Mouse (Mus musculus) intestine, embryonic 15.5 days (tissue): ENCODE data around the gene Patl2. TPM values are rescaled to one million over a fixed set of nuclear protein-coding genes. Genes with fewer than 3 reads are reported as not detected.
A peak's percentile ranks its signal among the peaks of the same experiment; 100 is the strongest.

ENCODE experiments used
- ATAC-seq: fragments of 200-750 bp; cut with Nextera tagmentation; 2 replicates; pipeline ENCODE4 v1.8.0; 2017; ENCODE audit warnings: moderate TSS enrichment, moderate library complexity
- H3K27ac ChIP-seq: fragments of 300-500 bp; sonication (generic); 2 replicates; pipeline ENCODE4 v1.5.1; 2015; ENCODE audit warnings: mild to moderate bottlenecking, inconsistent platforms
- H3K27me3 ChIP-seq: fragments of 300-500 bp; sonication (generic); replicated peaks from 2 replicates; pipeline ENCODE4 v1.6.1; 2015; ENCODE audit warnings: inconsistent platforms
- H3K36me3 ChIP-seq: fragments of 300-500 bp; sonication (generic); 2 replicates; pipeline ENCODE4 v1.6.1; 2015; ENCODE audit warnings: inconsistent platforms
- H3K4me1 ChIP-seq: fragments of 300-500 bp; sonication (generic); replicated peaks from 2 replicates; pipeline ENCODE4 v1.6.1; 2015; ENCODE audit warnings: inconsistent platforms
- H3K4me2 ChIP-seq: fragments of 300-500 bp; sonication (generic); replicated peaks from 2 replicates; pipeline ENCODE4 v1.6.1; 2015; ENCODE audit warnings: mild to moderate bottlenecking, inconsistent platforms
- H3K4me3 ChIP-seq: fragments of 300-500 bp; sonication (generic); replicated peaks from 2 replicates; pipeline ENCODE4 v1.5.1; 2015; ENCODE audit warnings: inconsistent platforms
- H3K9ac ChIP-seq: fragments of 300-500 bp; sonication (generic); 2 replicates; pipeline ENCODE4 v1.6.1; 2015; ENCODE audit warnings: inconsistent platforms
- H3K9me3 ChIP-seq: fragments of 300-500 bp; sonication (generic); 2 replicates; pipeline ENCODE4 v1.6.1; 2016; ENCODE audit warnings: inconsistent platforms
- WGBS: fragments of 180-500 bp; shearing (Covaris S2); methylation state at CpG from one replicate; pipeline ENCODE4 v1.1.7; 2015; 5-methylcytosine and 5-hydroxymethylcytosine counted together
- polyA plus RNA-seq: library from polyadenylated mRNA; unstranded; fragments of >200 nt; fragmentation: Nextera tagmentation; extraction: Ambion mirVana; gene quantifications from 2 replicates; pipeline ENCODE4 v1.2.1, GENCODE M21; 2015

Patl2 gene
- polyA plus RNA-seq = not detected in 2 replicates

DNA sequence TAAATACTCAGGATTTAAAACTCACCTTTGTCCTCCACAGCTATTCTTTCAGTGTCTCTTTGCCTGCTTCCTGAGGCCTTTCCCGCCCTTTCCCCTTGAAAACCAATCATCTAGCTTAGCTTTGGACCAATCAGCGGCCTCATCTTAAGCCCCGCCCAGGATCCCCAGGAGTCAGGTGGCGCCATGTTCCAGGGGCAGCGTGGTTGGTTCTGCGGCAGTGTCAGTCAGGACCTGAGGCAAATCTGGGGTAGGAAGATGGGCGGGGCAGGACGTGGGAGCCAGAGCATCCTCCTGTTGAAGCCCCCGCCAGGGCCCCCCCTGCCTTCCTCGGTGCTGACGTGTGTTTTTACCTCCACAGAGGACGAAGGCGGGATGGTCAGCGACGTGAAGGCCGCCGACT, at the start of gene Patl2, which contains the start of gene Terb2:
Patl2 (minus strand) TSS at position 84 of the 400 bp plus-strand sequence.
Terb2 (plus strand) TSS at position 167 of the 400 bp plus-strand sequence.
- Histone ChIP-seq H3K4me3 (no peak within 1 kb of the TSS), H3K36me3 (no peaks in the 10 kb centered on the region), H3K4me1 (no peaks in the 10 kb centered on the region), H3K9me3 (no peaks in the 10 kb centered on the region), H3K4me2 (no peak within 1 kb of the TSS), H3K27ac (no peak within 1 kb of the TSS), H3K27me3 (no peaks in the 10 kb centered on the region), H3K9ac (no peak within 1 kb of the TSS)
- ATAC-seq = no peak
- WGBS = 85% methylated on average over 17 of the region's 17 CpGs

DNA sequence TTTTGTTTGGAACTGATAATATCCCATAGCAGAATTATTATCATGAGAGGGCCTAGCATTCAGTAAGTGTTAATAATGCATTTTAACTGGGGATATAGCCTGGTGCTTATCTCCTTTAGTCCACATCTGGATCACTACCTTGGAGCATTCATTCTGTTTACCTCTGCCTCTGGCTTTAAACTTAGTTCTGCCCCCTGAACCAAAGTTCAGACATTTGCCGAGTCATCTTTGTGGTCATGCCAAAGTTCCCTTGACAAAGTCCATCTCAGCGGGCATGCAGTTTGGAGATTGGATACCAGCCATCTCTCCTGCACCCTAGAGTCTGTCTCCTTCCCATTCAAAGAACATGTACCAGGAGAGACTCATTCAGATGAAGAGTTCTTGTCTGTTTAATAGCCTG, 49.4 kb upstream of the Patl2 start:
- Histone ChIP-seq H3K4me2 (peak overlapping the region; percentile 85), H3K4me1 (peaks cover 9% of the 10 kb centered on the region; the same call in 1 of the 2 replicates), H3K27ac (no peak overlapping the region), H3K9me3 (no peaks in the 10 kb centered on the region), H3K4me3 (peak overlapping the region; percentile 53), H3K36me3 (no peaks in the 10 kb centered on the region), H3K9ac (no peak overlapping the region), H3K27me3 (no peaks in the 10 kb centered on the region)
- WGBS = 68% methylated on average over 2 of the region's 2 CpGs
- no peak for ATAC-seq

DNA sequence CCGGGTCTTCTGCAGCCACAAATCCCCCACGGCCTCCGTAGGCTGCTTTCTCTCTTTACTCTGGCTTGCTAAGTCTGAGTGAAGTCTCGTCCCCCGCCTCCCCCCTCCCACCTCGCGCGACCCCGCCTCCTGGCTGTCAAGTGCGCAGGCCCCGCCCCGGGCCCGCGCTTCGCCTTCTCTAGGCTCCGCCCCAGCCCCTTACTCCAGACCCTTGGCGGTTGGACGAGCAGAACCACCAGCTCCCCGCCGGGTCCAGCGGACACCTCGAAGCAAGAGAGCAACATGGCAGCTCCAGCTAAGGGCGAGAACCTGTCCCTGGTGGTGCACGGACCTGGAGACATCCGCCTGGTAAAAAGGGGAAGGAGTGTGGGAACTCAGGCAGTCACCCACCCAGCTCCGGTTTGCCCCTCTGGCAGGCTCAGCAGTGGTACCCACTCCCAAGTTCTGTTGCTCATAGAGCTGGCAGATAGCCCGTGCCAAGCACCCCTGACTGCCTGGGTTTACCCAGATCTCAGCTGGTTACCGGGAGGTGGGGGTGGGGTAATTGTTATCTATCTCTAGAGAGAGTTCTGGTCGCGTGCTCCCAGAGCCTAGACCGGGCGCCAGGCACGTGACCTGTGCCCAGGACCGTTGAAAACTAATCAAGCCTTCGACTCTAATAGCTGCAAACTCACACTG, 48.8 kb upstream of the Patl2 start, which contains the start of gene Sord:
Sord (plus strand) TSS at position 139 of the 678 bp plus-strand sequence.
- Histone ChIP-seq H3K4me3 (peak within 1 kb of the TSS; percentile 53), H3K27ac (peak within 1 kb of the TSS; percentile 62), H3K9me3 (no peaks in the 10 kb centered on the region), H3K36me3 (no peaks in the 10 kb centered on the region), H3K4me1 (peaks cover 9% of the 10 kb centered on the region; the same call in 1 of the 2 replicates), H3K4me2 (peak within 1 kb of the TSS; percentile 85), H3K27me3 (no peaks in the 10 kb centered on the region), H3K9ac (peak within 1 kb of the TSS; percentile 57)
- peak; percentile 93 for ATAC-seq
- WGBS = 1% methylated on average over 35 of the region's 35 CpGs

DNA sequence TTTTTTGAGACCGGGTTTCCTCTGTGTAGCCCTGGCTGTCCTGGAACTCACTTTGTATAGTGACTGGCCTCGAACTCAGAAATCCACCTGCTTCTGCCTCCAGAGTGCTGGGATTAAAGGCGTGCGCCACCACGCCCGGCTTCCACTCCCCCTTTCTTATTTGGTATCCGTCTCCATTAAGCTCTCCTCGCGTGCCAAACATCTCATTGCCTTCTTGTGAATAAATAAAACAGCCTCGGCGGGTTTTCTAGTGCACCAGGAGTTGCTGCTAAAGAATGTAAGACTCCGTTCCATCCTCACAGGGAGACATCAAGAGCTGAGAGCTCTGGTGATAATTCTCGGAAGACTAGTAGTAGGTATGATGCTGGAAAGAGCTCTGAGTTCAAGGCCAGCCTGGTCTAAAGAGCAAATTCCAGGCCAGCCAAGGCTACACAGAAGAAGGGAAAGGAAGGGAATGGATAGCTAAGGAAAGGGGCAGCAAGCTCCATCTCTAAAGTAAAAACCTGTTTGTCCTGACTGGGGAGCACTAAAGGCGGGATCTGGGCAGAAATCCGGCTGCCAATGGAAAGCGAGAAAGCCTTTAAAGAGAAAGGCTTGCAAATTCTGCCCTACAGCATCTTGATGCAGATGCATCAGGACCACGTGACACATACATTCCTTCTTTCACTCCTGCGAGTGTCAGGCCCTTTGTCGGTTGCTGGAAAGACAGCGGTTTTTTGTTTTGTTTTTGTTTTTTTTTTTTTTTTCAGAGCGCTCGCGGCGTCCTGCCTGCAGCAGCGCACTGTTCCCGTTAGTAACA, 48.0 kb upstream of the Patl2 start:
- H3K27me3 ChIP-seq = no peaks in the 10 kb centered on the region
- peaks cover 9% of the 10 kb centered on the region; the same call in 1 of the 2 replicates for H3K4me1 ChIP-seq
- H3K4me2 ChIP-seq = peak overlapping the region; percentile 85
- peak overlapping the region; percentile 57 for H3K9ac ChIP-seq
- H3K27ac ChIP-seq = peak overlapping the region; percentile 62
- peak; percentile 24 for ATAC-seq
- peak overlapping the region; percentile 53 for H3K4me3 ChIP-seq
- no peaks in the 10 kb centered on the region for H3K36me3 ChIP-seq
- H3K9me3 ChIP-seq = no peaks in the 10 kb centered on the region
- 6% methylated on average over 26 of the region's 26 CpGs for WGBS

DNA sequence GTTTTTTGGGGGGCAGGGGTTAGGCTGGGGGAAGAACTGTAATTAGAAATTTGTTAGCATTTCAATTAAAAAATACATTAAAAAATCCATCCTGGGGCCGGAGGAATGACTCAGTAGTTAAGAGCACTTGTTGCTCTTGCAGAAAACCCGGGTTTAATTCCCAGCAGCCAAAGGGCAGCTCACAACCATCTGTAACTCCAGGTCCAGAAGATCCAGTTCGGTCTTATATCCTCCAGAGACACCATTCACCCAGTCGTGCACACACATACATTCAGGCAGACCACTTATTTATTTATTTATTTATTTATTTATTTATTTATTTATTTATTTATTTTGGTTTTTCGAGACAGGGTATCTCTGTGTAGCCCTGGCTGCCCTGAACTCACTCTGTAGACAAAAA, 47.4 kb upstream of the Patl2 start:
- Histone ChIP-seq H3K9ac (no peak overlapping the region), H3K4me2 (no peak overlapping the region), H3K4me1 (peaks cover 9% of the 10 kb centered on the region; the same call in 1 of the 2 replicates), H3K4me3 (no peak overlapping the region), H3K27me3 (no peaks in the 10 kb centered on the region), H3K36me3 (no peaks in the 10 kb centered on the region), H3K27ac (no peak overlapping the region), H3K9me3 (no peaks in the 10 kb centered on the region)
- 56% methylated on average over 5 of the region's 5 CpGs for WGBS
- no peak for ATAC-seq

DNA sequence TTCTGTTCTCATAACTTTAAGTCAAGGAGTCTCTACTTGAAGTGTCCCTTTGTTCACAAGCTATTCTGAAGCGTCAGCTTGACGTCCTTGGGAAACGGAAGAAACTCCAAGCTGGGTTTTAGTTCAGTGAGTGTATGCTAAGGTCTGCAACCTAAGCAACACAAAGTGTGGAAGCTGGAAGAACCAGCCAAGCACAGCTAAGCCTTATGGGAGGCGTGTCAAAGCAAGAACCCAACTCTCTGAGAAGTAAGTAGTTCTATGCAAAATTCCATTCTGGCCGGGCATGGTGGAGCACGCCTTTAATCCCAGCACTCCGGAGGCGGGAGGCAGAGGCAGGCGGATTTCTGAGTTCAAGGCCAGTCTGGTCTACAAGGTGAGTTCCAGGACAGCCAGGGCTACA, 45.6 kb upstream of the Patl2 start:
- H3K36me3 ChIP-seq = no peaks in the 10 kb centered on the region
- H3K4me1 ChIP-seq = peaks cover 9% of the 10 kb centered on the region; the same call in 1 of the 2 replicates
- 87% methylated on average over 9 of the region's 9 CpGs for WGBS
- ATAC-seq = no peak
- no peak overlapping the region for H3K4me3 ChIP-seq
- H3K27me3 ChIP-seq = no peaks in the 10 kb centered on the region
- H3K4me2 ChIP-seq = no peak overlapping the region
- no peak overlapping the region for H3K27ac ChIP-seq
- H3K9me3 ChIP-seq = no peaks in the 10 kb centered on the region
- H3K9ac ChIP-seq = no peak overlapping the region

DNA sequence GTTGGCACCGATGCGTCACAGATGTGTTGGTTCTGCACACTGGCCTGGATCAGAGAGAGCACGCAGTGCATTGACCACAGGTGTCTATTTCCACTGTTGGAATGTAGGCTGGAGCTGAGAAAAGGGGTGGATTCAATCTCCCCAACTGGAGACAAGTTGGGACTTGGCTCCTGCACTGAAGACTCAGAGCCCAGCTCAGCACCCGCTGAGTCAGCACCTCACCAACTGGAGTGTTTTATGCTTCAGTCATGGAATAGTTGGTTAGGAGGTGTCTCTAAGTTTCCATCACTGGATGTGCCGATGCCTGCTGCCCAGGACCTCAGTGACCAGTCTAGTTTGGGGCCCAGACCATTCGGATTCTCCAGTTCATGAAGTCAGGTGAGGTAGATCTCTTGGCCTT, 44.4 kb upstream of the Patl2 start:
- Histone ChIP-seq H3K36me3 (no peaks in the 10 kb centered on the region), H3K4me2 (no peak overlapping the region), H3K4me1 (peaks cover 9% of the 10 kb centered on the region; the same call in 1 of the 2 replicates), H3K27me3 (no peaks in the 10 kb centered on the region), H3K4me3 (no peak overlapping the region), H3K9ac (no peak overlapping the region), H3K27ac (no peak overlapping the region), H3K9me3 (no peaks in the 10 kb centered on the region)
- no peak for ATAC-seq
- WGBS = 85% methylated on average over 6 of the region's 6 CpGs

DNA sequence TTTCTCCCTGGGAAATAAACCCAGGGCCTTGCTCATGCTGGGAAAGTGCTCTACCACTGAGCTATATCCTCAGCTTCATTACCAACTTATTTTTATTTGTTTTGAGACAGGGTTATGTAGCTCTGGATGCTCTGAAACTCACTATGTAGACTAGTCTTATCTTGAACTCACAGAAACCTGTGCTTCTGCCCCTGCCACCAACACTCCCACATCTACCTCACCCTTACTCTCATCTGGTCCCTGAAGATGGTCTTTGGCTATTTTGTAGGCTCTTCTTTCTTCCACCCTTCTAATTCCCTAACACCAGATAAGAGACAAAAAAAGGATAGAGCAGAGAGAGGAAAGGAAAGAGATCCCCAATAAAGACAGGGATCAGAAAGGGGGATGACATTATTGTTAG, 37.7 kb upstream of the Patl2 start:
- Histone ChIP-seq H3K36me3 (no peaks in the 10 kb centered on the region), H3K4me2 (no peak overlapping the region), H3K27ac (no peak overlapping the region), H3K4me3 (no peak overlapping the region), H3K27me3 (no peaks in the 10 kb centered on the region), H3K9me3 (no peaks in the 10 kb centered on the region), H3K4me1 (no peaks in the 10 kb centered on the region), H3K9ac (no peak overlapping the region)
- no peak for ATAC-seq

DNA sequence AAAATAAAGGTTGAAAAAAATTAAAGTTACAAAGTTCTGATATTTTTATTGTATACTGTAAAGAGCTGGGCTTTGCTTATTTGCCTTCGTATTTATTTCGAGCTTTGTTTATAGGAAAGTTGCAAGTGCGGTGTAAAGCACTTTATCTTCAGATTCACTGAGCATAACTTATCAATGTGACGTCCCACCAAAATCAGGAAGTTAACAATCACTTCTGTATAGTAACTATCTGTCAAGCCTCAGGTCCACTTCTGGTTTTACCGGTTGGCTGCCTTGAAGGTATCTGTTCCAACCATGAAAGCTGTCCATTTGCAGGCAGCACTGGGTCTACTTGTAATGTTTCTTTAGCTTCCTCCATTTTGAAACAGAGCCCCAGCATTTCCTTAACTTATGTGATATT, 36.3 kb upstream of the Patl2 start:
- H3K9ac ChIP-seq = no peak overlapping the region
- no peak for ATAC-seq
- WGBS = 43% methylated on average over 5 of the region's 5 CpGs
- no peaks in the 10 kb centered on the region for H3K27me3 ChIP-seq
- no peak overlapping the region for H3K4me2 ChIP-seq
- no peaks in the 10 kb centered on the region for H3K4me1 ChIP-seq
- no peaks in the 10 kb centered on the region for H3K9me3 ChIP-seq
- H3K27ac ChIP-seq = 0 out of 2 replicates have a peak overlapping the region, but pooled peaks have one; percentile 22
- no peaks in the 10 kb centered on the region for H3K36me3 ChIP-seq
- H3K4me3 ChIP-seq = no peak overlapping the region

DNA sequence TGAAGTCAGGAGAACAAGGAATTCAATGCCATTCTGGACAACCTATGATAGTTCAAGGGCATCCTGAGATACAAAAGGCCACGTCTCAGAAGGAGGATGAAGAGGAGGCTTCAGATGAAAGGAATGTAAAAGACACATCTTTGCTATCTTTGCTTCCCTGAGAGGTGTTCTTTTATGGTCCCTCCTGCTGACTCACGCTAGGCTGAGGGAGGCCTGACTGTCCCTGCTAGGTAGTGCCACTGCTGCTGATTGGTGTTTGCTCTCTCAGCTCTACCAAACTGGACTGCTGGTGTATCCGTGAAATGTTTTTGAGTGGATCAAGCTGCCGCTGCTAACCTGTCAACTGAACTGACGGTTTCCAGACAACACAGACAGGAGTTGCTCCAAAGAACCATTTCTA, 35.8 kb upstream of the Patl2 start:
- 18% methylated on average over 5 of the region's 5 CpGs for WGBS
- no peak overlapping the region for H3K9ac ChIP-seq
- H3K4me1 ChIP-seq = no peaks in the 10 kb centered on the region
- H3K36me3 ChIP-seq = no peaks in the 10 kb centered on the region
- ATAC-seq = peak; percentile 90
- no peaks in the 10 kb centered on the region for H3K9me3 ChIP-seq
- H3K4me3 ChIP-seq = no peak overlapping the region
- no peak overlapping the region for H3K4me2 ChIP-seq
- 0 out of 2 replicates have a peak overlapping the region, but pooled peaks have one; percentile 22 for H3K27ac ChIP-seq
- no peaks in the 10 kb centered on the region for H3K27me3 ChIP-seq

DNA sequence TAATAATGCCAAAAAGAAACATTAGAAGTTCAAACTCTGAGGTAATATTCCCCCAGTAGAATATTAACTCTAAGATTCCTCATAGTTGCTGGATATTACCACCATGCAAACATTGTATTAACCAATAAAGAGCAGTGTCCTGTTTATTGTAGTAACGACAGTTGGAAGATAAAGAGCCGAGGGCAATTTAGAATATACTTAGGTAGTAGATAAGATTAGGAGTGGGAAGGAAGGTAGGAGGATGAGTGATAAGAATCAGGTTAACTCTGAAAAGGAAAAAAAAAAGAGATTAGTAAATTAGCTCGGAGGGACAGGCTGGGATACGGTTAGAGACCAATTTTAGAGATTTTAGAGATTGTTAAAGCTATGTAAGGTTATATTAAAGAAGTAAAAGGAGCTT, 35.4 kb upstream of the Patl2 start:
- Histone ChIP-seq H3K27ac (no peak overlapping the region), H3K4me3 (no peak overlapping the region), H3K9me3 (no peaks in the 10 kb centered on the region), H3K4me2 (no peak overlapping the region), H3K4me1 (no peaks in the 10 kb centered on the region), H3K9ac (no peak overlapping the region), H3K36me3 (no peaks in the 10 kb centered on the region), H3K27me3 (no peaks in the 10 kb centered on the region)
- ATAC-seq = peak; percentile 78
- 28% methylated on average over 4 of the region's 4 CpGs for WGBS

DNA sequence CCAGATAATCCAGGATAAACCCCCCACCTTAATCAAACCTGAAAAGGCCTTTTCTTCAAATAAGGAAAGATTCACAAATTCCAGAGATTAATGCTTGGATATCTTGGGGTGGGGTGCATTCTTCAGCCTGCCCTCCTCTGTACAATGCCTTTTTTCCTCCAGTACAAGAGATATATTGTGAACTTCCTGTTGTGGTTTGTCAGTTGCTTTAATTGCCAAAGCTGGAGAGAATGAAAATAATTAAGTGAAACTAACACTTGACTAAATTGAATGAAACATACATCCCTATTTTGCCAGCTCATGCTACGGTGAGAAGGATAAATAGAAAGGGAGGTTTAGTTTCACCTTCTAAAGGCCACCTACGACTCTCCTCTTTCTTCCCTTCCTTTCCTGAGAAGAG, 32.2 kb upstream of the Patl2 start:
- H3K36me3 ChIP-seq = no peaks in the 10 kb centered on the region
- WGBS = 78% methylated on average over 2 of the region's 2 CpGs
- H3K27ac ChIP-seq = no peak overlapping the region
- no peaks in the 10 kb centered on the region for H3K4me1 ChIP-seq
- H3K27me3 ChIP-seq = no peaks in the 10 kb centered on the region
- H3K9ac ChIP-seq = no peak overlapping the region
- H3K9me3 ChIP-seq = no peaks in the 10 kb centered on the region
- no peak overlapping the region for H3K4me2 ChIP-seq
- ATAC-seq = no peak
- no peak overlapping the region for H3K4me3 ChIP-seq
